Mouse (Mus musculus) cerebellum, adult 8-10 months (tissue): ENCODE data around the gene Leng8.

Source experiments
- DNase-seq: peaks from one replicate; pipeline ENCODE4 v3.0.0; 2022

Gene Leng8

DNA sequence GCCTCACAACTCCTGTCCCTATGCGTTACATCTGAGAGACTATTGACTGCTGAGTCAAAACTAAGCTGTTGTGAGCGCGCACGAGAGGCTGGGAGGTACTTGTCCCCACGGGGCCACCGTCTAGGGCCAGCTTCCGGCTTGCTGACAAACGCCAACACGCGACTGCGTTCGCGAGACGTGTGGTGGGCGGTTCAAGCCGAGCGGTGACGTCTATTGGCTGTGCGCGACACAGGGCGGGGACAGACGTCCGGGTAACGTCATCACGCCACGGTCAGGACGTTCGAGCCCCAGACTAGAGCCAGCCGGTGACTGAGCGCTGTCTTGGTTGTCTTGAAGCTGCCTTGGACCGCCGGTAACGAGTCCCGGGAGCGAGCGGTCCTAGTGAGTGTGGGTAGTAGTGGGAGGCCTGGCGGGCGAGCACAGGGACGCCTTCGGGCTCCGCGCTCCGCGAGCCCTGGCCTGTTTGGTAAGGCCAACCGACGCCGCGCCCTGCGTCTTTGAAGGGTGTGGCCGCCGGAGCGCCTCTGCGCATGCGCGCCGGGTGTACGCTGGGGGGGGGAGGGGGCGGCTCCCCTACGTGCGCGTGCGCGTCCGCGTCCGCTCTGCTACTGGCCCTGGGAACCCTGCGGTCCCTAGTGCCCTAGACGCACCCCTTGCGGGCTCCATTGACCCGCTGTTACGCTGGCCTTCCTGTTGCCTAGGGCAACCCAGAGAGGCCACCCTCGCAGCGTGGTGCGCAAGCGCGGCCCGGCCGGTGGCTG lies at the start of gene Leng8:
Gene Leng8 (plus strand): TSS at position 269 of the 761 bp plus-strand sequence.
- DNase-seq, result peak; percentile 99

- DNase-seq, result no peak
Measured at GRCm38 (mm10) chr7:4087238-4087895, 49.5 kb upstream of the Leng8 start.

DNA sequence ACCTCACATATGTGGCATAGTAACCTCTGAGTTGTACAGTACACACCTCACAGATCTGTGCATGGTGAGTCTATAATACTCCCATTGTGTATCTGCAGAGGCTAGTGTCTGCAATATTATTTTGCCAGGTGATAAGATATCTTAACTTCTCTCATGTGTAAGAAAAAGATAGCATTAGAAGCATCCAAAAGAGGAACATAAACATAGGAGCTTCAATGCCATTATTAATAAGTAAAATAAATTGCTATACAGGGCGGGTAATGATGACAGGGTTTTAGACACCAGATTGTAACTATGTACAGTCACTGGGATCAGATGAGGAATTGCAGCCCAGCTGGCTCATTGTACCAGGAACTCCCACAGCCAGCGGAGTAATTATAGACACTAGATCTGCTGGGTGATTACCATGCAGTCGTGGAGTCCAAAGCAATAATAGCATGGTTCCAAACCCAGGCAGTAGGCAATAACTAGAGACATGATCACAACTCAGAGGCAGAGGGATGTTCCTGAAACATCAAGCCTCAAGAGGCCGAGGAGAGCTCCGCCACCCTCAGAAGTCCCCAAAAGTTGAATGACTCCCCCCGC lies 48.9 kb upstream of the Leng8 start:
- DNase-seq, result no peak

GRCm38 (mm10) chr7:4088679-4089078 lies 48.2 kb upstream of the Leng8 start:
- no peak for DNase-seq

- DNase-seq, result no peak
Measured at GRCm38 (mm10) chr7:4091170-4091569, 45.7 kb upstream of the Leng8 start.

- no peak for DNase-seq
Measured at GRCm38 (mm10) chr7:4098301-4098700, 38.5 kb upstream of the Leng8 start.

DNA sequence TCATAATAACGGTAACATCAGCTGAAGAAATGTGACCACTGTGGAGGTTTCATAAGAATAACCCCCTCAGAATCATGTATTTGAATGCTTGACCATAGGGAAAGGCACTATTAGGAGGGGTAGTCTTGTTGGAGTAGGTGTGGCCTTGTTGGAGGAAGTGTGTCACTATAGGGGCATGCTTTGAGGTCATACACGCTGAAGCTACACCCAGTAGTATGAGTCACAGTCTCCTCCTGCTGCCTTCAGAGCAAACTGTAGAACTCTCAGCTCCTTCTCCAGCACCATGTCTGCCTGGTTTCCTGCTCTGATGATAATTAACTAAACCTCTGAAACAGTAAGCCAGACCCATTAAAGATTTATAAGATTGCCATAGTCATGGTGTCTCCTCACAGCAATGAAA lies 38.0 kb upstream of the Leng8 start:
- DNase-seq, result no peak

GRCm38 (mm10) chr7:4101144-4101543 lies 35.7 kb upstream of the Leng8 start:
- no peak for DNase-seq

GRCm38 (mm10) chr7:4103411-4103810 lies 33.4 kb upstream of the Leng8 start:
- peak; percentile 41 for DNase-seq

DNA sequence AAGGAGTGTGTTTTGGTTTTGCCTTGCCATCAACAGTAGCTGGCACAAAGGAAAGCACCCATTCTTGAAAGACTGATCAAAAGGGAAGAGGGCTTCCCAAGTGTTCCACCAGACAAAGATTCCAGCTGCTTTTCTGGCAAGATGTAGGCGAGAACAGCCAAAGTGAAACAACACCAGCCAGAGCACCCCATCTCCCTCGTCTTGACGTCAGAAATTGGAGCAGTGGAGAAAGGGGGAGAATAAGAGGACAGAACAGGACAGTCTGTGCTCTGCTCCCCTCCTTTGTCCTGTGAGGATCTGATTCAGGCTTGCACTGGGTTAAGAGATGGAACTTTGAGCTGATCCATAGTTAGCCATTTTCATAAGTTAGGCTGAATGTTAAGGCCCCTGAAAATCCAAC lies 25.1 kb upstream of the Leng8 start:
- DNase-seq, result no peak

- DNase-seq, result no peak
Measured at GRCm38 (mm10) chr7:4117050-4117814, 19.6 kb upstream of the Leng8 start.

DNA sequence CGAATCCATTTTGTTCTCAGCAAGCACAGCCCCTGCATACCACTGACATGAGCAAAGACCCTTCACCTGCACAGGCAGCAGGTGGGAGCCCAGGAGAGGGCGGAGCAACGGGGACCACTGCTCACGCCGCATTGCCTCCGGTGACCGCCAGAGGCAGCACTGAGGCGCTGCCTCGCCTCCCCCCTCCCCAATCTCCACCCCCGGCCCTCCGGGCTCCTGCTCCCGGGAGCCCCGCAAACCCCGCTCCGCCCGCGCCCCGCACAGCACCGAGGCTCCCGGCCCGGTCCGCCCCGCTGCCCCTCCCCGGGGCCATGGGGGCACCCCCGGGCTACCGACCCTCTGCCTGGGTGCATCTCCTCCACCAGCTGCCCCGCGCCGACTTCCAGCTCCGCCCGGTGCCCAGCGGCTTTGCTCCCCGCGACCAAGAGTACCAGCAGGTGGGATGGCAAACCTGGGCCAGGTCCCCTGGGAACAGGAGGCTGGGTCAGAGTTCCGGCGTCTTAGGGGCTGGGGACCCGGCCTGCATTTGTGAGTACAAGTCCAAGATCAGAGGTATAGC lies 17.4 kb upstream of the Leng8 start, which contains the start of gene Ttyh1:
Gene Ttyh1 (plus strand): TSS at position 65 of the 559 bp plus-strand sequence.
- DNase-seq, result peak; percentile 79

- peak; percentile 26 for DNase-seq
Measured at GRCm38 (mm10) chr7:4119976-4120921, 16.6 kb upstream of the Leng8 start.

- peak; percentile 17 for DNase-seq
Measured at GRCm38 (mm10) chr7:4122076-4122768, 14.6 kb upstream of the Leng8 start.

DNA sequence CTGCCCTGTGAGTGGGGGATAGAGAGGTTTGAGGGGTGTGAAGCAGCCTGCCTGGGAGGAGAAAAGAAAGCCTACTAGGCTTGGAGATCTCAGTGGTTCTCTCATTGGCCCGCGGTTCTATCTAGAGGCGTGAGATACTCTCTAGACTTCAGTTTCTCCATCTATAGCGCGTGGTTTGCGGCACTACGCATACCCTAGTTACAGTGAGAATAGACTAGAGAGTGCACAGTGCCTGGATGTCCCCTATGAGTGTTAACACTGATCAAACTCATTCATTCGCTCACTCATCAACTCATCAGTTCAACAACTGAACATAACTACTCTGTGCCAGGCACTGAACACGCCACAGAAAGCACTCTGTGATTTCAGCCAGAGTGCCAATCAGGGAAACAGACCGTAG lies 14.1 kb upstream of the Leng8 start:
- peak; percentile 18 for DNase-seq

DNA sequence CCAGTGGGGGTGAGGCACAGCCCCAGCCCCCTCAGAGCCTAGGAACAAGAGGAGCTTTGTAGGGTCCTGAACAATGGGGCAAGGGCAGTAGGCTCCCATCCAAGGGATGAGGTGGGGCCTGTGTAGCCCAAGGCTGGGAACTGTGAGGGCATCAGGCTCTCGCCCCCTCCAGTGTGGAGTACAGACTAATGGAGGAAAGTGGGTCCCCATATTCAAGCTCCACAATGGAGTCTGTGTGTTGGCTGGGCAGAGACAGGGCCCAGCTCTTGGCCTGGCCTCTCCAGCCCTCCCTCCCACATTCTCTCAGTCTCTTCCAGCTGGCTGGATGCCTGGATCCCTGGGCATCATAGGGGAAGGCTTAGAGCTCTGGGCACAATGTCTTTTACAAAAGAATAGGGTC lies 13.1 kb upstream of the Leng8 start:
- peak; percentile 78 for DNase-seq

DNA sequence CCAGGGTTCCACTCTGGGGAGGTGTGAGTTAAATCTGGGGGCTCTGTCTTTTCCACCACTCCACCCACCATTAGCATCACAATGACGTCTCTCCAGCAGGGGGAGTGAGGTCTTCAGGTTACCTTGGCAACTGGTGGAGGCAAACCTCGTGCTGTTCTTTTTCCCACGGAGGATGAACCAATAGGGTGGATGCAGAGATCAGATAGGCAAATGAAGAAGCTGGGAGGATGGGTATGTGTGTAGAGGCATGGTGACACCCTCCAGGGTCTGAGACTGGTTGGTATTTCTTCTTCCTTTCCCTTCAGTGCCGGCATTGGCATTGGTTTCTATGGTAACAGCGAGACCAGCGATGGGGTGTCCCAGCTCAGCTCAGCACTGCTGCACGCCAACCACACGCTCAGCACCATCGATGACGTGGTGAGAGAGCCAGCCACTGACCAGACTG lies 12.5 kb upstream of the Leng8 start:
- peak; percentile 61 for DNase-seq

GRCm38 (mm10) chr7:4124856-4125255 lies 12.0 kb upstream of the Leng8 start:
- DNase-seq, result no peak

DNA sequence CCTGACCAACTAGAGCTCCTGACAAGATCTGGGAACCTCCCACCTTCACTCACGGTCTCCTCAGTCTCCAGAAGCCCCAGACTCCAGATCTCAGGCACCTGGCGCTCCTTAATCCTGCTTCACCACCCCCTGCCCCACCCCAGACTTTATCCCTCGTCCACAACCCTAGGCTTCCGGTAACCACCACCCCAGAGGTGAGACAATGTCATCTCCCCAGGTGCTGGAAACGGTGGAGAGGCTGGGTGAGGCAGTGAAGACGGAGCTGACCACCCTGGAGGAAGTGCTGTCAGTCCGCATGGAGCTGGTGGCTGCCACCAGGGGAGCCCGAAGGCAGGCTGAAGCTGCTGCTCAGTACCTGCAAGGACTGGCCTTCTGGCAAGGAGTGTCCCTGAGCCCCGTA lies 11.5 kb upstream of the Leng8 start:
- peak; percentile 16 for DNase-seq

DNA sequence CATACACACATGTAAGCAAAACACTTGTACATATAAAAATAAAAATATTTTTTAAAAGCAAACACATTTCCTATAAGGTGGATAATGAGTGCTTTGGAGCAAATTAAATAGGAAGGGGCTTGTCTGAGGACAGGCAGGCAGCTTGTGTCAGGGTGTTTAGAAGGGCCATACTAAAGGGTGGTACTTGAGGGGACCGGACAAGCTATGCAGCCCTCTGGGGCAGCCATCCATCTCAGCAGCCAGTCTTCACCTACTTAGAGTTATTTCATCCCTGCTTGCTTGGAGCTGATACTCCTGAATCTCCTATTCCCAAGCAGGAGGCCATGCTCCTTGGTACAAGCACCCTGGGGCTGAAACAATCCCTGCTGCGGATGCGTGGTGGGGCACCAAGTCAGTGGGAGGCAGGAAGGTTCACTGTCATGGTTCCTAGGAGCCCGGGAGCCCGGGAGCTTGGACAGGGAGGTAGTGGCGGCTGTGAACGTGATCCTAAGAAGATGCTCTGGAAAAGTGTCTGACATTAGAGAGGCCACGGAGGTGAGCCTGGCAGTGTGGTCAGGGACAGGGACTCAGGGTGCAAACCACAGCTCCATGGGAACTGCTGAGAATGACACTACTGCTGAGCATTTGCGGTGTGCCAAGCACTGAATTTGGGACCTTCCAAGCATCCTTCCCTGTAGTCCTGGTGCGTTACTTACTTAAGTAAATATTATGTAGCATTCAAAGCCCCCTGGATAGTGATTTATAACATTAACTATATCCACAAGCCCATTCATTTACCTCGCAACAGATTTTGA lies 9.7 kb upstream of the Leng8 start:
- peak; percentile 13 for DNase-seq
